Mouse (Mus musculus): ENCODE results near the gene Ezh2. TPM values are rescaled to one million over a fixed set of nuclear protein-coding genes. Genes with fewer than 3 reads are reported as not detected.
A peak's percentile ranks its signal among the peaks of the same experiment; 100 is the strongest.
"Not testable (repeated sequence)": the region's sequence is repeated elsewhere in the genome, so short reads cannot be mapped to it uniquely, and the experiment has no call there.

Ezh2 gene
- polyA plus RNA-seq, 1 experiment from 2014 or later: 55.1 TPM

DNA sequence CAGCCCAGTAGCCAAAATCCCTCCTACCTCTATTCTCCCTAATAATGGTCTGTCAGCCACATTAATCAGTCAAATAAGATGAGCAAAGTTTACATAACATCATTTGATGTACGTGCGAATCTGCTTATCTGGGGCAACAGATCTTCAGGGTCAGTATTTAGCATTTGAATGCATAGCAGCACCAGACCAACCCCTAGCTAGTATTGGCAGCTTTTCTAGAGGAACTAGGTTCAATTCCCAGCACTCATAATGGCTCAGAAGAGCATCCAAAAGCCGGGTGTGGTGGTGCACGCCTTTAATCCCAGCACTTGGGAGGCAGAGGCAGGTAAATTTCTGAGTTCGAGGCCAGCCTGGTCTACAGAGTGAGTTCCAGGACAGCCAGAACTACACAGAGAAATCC is 13.2 kb upstream of the Ezh2 start:
- H3K9ac ChIP-seq; ATAC-seq (ENCODE audit: low FRiP score); H3K9me3 ChIP-seq (ENCODE audit: control insufficient read depth, low read length); H3K27me3 ChIP-seq (ENCODE audit: control insufficient read depth, insufficient read depth, low read length); H3K4me2 ChIP-seq (replicated peaks); H3K36me3 ChIP-seq (replicated peaks; ENCODE audit: control insufficient read depth, insufficient read depth); H3K4me1 ChIP-seq (replicated peaks; ENCODE audit: control insufficient read depth, insufficient read depth, low read length); H3K27ac ChIP-seq; DNase-seq (ENCODE audit: low spot score); H3K4me3 ChIP-seq (replicated peaks; ENCODE audit: low read length): not testable (repeated sequence)
- WGBS: 63% methylated on average over 5 of the region's 5 CpGs

DNA sequence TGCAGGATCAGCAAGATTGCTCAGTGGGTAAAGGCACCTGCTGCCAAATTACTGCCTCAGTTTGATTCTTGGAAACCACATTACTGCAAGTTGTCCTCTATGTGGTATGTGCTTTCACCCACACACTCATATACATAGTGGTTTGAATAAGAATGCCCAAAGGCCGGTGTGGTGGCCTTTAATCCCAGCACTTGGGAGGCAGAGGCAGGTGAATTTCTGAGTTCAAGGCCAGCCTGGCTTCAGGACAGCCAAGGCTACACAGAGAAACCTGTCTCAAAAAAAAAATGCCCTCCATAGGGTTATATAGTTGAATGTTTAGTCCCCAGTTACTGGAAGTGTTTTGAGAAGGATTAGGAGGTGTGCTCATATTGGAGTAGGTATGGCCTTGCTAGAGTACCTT is 6.8 kb upstream of the Ezh2 start:
- H3K4me2 ChIP-seq (replicated peaks): no peak overlapping the region
- no peaks in the 10 kb centered on the region for H3K27me3 ChIP-seq (ENCODE audit: control insufficient read depth, insufficient read depth, low read length)
- no peak overlapping the region for H3K9ac ChIP-seq
- no peak overlapping the region for H3K4me3 ChIP-seq (replicated peaks; ENCODE audit: low read length)
- WGBS: 79% methylated on average over 1 of the region's 1 CpGs
- H3K9me3 ChIP-seq (ENCODE audit: control insufficient read depth, low read length): no peaks in the 10 kb centered on the region
- H3K4me1 ChIP-seq (replicated peaks; ENCODE audit: control insufficient read depth, insufficient read depth, low read length): no peaks in the 10 kb centered on the region
- DNase-seq (ENCODE audit: low spot score): no peak
- H3K36me3 ChIP-seq (replicated peaks; ENCODE audit: control insufficient read depth, insufficient read depth): no peaks in the 10 kb centered on the region
- ATAC-seq (ENCODE audit: low FRiP score): no peak
- H3K27ac ChIP-seq: no peak overlapping the region

DNA sequence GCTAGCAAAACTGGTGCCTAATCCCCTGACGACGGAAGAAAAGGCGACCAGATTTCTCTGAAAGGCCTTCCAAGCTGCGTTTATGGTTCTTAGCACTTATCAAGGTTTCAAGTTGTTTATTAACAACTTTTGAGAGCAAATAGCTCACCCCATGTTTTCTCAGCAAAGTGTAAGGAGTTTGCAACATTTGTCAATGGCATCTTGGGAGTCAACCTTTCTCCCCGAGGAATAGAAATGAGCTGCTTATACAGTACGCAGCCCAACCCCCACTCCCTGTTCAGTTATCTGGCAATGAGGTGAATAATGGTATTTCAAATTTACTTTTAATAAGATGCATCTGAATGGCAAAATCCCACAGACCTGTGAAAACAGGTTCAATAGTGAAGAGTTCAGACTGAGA is 555 bp upstream of the Ezh2 start:
- Histone ChIP-seq H3K4me3 (replicated peaks; ENCODE audit: low read length) (peak overlapping the region; percentile 98), H3K27me3 (ENCODE audit: control insufficient read depth, insufficient read depth, low read length) (no peaks in the 10 kb centered on the region), H3K27ac (peak overlapping the region; percentile 99), H3K36me3 (replicated peaks; ENCODE audit: control insufficient read depth, insufficient read depth) (no peaks in the 10 kb centered on the region), H3K4me1 (replicated peaks; ENCODE audit: control insufficient read depth, insufficient read depth, low read length) (peaks cover 14% of the 10 kb centered on the region), H3K4me2 (replicated peaks) (peak overlapping the region; percentile 67), H3K9me3 (ENCODE audit: control insufficient read depth, low read length) (no peaks in the 10 kb centered on the region), H3K9ac (peak overlapping the region; percentile 99)
- ATAC-seq (ENCODE audit: low FRiP score) (no peak), DNase-seq (ENCODE audit: low spot score) (peak; percentile 40)
- WGBS: 1% methylated on average over 6 of the region's 6 CpGs

DNA sequence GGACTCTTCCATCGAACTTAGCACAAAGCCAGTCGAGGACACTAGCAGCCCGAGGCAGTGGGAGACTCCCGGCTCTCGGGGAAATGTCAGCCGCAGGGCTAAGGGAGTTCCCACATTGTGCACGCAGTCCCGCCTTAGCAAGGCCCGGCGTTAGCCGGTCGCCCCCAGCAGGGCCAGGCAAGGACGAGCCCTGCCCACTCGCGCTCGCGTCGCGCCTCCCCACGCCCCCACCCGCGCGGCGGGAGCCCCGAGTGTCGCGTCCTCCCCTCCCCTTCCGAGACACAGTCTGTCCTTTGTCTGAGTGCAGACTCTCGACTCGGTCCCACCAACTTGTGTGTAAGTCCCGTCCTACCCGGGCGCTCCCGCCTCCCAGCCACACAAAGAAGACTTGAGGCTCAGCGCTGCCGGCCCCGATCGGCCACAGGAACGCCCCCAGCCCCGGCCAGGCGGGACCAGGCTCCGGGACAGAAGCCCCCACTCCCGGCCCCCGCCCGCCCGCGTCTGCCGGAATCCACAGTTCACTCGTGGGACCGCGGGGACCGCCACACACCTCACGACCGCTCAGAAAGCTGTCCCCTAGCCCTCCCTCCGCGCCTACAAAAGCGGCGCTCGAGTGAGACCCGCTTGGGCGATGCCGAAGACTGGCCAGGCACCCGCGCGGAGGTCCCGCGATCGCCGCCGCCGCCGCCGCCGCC is 853 bp downstream of the Ezh2 start:
- peak overlapping the region; percentile 98 for H3K4me3 ChIP-seq (replicated peaks; ENCODE audit: low read length)
- H3K27me3 ChIP-seq (ENCODE audit: control insufficient read depth, insufficient read depth, low read length): no peaks in the 10 kb centered on the region
- ATAC-seq (ENCODE audit: low FRiP score) (peak; percentile 74), DNase-seq (ENCODE audit: low spot score) (peak; percentile 68)
- H3K27ac ChIP-seq: peak overlapping the region; percentile 99
- H3K4me2 ChIP-seq (replicated peaks): peak overlapping the region; percentile 82
- no peaks in the 10 kb centered on the region for H3K36me3 ChIP-seq (replicated peaks; ENCODE audit: control insufficient read depth, insufficient read depth)
- peak overlapping the region; percentile 99 for H3K9ac ChIP-seq
- H3K9me3 ChIP-seq (ENCODE audit: control insufficient read depth, low read length): no peaks in the 10 kb centered on the region
- WGBS: 0% methylated on average over 64 of the region's 74 CpGs
- peaks cover 14% of the 10 kb centered on the region for H3K4me1 ChIP-seq (replicated peaks; ENCODE audit: control insufficient read depth, insufficient read depth, low read length)

DNA sequence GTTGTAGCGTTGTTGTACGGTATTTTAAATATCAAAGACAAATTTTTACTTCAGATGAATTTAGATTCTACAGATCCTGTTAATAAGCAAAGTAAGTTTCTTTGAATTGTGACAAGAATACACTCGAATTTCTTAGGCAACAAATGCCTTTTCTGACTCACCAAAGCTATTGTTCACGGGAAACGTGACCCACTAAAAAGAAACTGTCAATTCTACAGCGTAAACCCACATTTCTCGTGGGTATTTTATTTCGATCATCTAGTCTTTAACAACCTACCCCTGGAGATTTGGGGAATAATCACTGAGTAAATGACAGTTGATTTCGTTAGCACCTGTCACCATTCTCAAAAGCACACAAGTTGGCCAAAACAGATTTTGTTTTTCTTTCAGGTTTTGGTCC is 1.6 kb downstream of the Ezh2 start:
- Histone ChIP-seq H3K4me2 (replicated peaks) (peak overlapping the region; percentile 82), H3K4me3 (replicated peaks; ENCODE audit: low read length) (peak overlapping the region; percentile 98), H3K4me1 (replicated peaks; ENCODE audit: control insufficient read depth, insufficient read depth, low read length) (peaks cover 14% of the 10 kb centered on the region), H3K9me3 (ENCODE audit: control insufficient read depth, low read length) (no peaks in the 10 kb centered on the region), H3K36me3 (replicated peaks; ENCODE audit: control insufficient read depth, insufficient read depth) (no peaks in the 10 kb centered on the region), H3K27me3 (ENCODE audit: control insufficient read depth, insufficient read depth, low read length) (no peaks in the 10 kb centered on the region), H3K9ac (peak overlapping the region; percentile 99), H3K27ac (peak overlapping the region; percentile 99)
- ATAC-seq (ENCODE audit: low FRiP score) (no peak), DNase-seq (ENCODE audit: low spot score) (no peak)
- WGBS: 7% methylated on average over 9 of the region's 9 CpGs

DNA sequence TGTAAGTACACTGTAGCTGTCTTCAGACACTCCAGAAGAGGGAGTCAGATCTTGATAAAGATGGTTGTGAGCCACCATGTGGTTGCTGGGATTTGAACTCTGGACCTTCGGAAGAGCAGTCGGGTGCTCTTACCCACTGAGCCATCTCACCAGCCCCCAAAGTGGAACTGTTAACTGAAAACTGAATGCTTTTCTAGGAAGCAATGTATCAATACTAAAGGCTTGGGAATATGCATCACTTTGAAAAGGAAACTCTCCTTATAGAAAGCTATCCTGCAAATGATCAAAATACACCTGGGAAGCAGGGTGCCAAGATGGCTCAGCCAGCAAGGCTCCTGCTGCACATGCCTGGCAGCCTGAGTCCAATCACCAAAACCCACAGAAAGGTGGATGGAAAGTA is 7.8 kb downstream of the Ezh2 start:
- WGBS: 100% methylated on average over 2 of the region's 2 CpGs

DNA sequence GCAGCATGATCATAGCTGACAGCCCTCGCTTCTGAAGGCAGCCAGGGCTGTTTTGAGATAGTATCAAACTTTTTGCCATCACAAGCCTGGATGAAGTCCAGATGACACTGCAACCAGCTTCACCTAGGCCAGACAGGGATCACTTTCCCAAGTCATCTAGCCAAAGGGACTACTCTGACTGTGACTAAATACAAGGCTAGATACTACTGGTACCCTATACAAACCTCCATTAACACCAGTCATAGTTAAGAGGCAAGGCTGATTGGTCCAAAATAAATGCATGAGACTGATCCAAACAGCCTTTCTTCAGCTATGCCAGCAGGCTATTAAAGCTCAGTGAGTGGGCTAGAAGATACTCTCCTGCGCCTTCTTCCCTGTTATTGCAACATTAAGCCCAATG is 22.3 kb downstream of the Ezh2 start:
- Histone ChIP-seq H3K27me3 (ENCODE audit: control insufficient read depth, insufficient read depth, low read length) (no peaks in the 10 kb centered on the region), H3K36me3 (replicated peaks; ENCODE audit: control insufficient read depth, insufficient read depth) (peaks cover 36% of the 10 kb centered on the region), H3K9ac (no peak overlapping the region), H3K4me3 (replicated peaks; ENCODE audit: low read length) (no peak overlapping the region), H3K4me1 (replicated peaks; ENCODE audit: control insufficient read depth, insufficient read depth, low read length) (no peaks in the 10 kb centered on the region), H3K9me3 (ENCODE audit: control insufficient read depth, low read length) (no peaks in the 10 kb centered on the region), H3K27ac (no peak overlapping the region), H3K4me2 (replicated peaks) (no peak overlapping the region)
- DNase-seq (ENCODE audit: low spot score) (no peak), ATAC-seq (ENCODE audit: low FRiP score) (no peak)
- WGBS: 90% methylated on average over 2 of the region's 2 CpGs

More for the DNA sequence above, 7.8 kb downstream of the Ezh2 start:
- not testable (repeated sequence) for DNase-seq (ENCODE audit: low spot score); H3K9ac ChIP-seq; H3K4me3 ChIP-seq (replicated peaks; ENCODE audit: low read length); H3K27ac ChIP-seq; H3K36me3 ChIP-seq (replicated peaks; ENCODE audit: control insufficient read depth, insufficient read depth); ATAC-seq (ENCODE audit: low FRiP score); H3K4me2 ChIP-seq (replicated peaks); H3K9me3 ChIP-seq (ENCODE audit: control insufficient read depth, low read length); H3K4me1 ChIP-seq (replicated peaks; ENCODE audit: control insufficient read depth, insufficient read depth, low read length); H3K27me3 ChIP-seq (ENCODE audit: control insufficient read depth, insufficient read depth, low read length)

DNA sequence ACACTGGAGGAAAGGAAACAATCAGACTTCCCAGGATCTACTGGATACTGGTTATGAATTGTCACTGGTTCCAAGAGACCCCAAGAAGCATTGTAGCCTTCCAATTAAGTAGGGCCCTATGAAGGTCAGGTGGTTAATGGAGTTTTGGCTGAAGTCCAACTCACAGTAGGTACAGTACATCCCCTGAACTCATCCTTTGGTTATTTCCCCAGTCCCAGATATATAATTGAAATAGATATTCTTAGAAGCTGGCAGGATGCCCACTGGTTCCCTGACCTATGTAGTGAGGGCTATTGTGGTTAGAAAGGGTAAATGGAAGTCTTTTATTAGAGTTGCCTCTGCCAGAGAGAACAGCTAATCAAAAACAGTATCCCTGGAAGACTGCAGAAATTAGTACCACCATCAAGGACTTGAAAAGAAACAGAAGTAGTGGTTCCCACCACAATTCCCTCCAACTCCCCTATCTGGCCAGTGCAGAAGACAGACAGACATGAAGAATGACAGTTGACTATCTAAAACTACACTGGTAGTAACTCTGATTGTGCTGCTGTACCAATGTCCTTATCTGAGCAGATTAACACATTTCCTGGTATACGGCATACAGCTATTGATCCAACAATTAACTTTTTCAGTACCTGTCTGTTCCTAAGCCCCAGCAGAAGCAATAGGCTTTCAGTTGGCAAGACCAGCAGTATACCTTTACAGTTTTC is 29.7 kb downstream of the Ezh2 start:
- peak; percentile 27 for DNase-seq (ENCODE audit: low spot score)
- Histone ChIP-seq H3K4me2 (replicated peaks) (no peak overlapping the region), H3K27me3 (ENCODE audit: control insufficient read depth, insufficient read depth, low read length) (no peaks in the 10 kb centered on the region), H3K36me3 (replicated peaks; ENCODE audit: control insufficient read depth, insufficient read depth) (peaks cover 72% of the 10 kb centered on the region), H3K9ac (no peak overlapping the region), H3K4me3 (replicated peaks; ENCODE audit: low read length) (no peak overlapping the region), H3K4me1 (replicated peaks; ENCODE audit: control insufficient read depth, insufficient read depth, low read length) (no peaks in the 10 kb centered on the region), H3K9me3 (ENCODE audit: control insufficient read depth, low read length) (no peaks in the 10 kb centered on the region), H3K27ac (no peak overlapping the region)
- ATAC-seq (ENCODE audit: low FRiP score): no peak
- 90% methylated on average over 1 of the region's 1 CpGs for WGBS

DNA sequence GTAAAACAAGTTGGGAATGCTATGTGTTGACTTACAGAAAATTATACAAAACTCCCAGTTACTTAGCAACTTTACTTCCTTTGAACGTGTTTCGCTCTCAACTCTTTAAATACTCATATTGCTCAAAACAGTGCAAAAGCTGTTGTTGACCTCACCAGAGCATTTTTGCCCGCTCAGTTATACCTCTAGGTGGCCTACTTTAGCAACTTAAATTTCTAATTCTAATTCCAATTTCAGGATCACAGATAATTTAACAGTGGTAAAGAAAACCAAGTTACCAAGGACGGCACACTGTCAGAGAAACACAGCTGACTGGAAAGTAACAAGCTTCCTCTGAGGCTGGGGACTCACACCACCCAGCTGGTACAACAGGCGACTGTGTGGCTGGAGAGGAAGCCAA is 33.7 kb downstream of the Ezh2 start:
- H3K36me3 ChIP-seq (replicated peaks; ENCODE audit: control insufficient read depth, insufficient read depth): peaks cover 65% of the 10 kb centered on the region
- H3K9ac ChIP-seq: no peak overlapping the region
- no peak overlapping the region for H3K4me2 ChIP-seq (replicated peaks)
- H3K27me3 ChIP-seq (ENCODE audit: control insufficient read depth, insufficient read depth, low read length): no peaks in the 10 kb centered on the region
- no peak overlapping the region for H3K4me3 ChIP-seq (replicated peaks; ENCODE audit: low read length)
- ATAC-seq (ENCODE audit: low FRiP score) (no peak), DNase-seq (ENCODE audit: low spot score) (no peak)
- H3K27ac ChIP-seq: no peak overlapping the region
- H3K4me1 ChIP-seq (replicated peaks; ENCODE audit: control insufficient read depth, insufficient read depth, low read length): no peaks in the 10 kb centered on the region
- 89% methylated on average over 5 of the region's 5 CpGs for WGBS
- H3K9me3 ChIP-seq (ENCODE audit: control insufficient read depth, low read length): no peaks in the 10 kb centered on the region

All from hindbrain, embryonic 14.5 days (tissue).